Mouse (Mus musculus) midbrain, embryonic 14.5 days (tissue): ENCODE data around the gene Tmprss6. TPM values are rescaled to one million over a fixed set of nuclear protein-coding genes. Genes with fewer than 3 reads are reported as not detected.

Source experiments
- ATAC-seq: fragments of 200-750 bp; cut with Nextera tagmentation; 2 replicates; pipeline ENCODE4 v1.8.0; 2017; ENCODE audit warnings: moderate number of reproducible peaks, moderate library complexity; ENCODE audit not compliant: low FRiP score, low TSS enrichment
- DNase-seq: peaks from one replicate; pipeline ENCODE4 v3.0.0-alpha.2; 2015
- H3K27ac ChIP-seq: fragments of 300-500 bp; sonication (generic); replicated peaks from 2 replicates; pipeline ENCODE4 v1.5.1; 2014; ENCODE audit warnings: mild to moderate bottlenecking, low read depth, low read length, moderate library complexity
- H3K27me3 ChIP-seq: fragments of 300-500 bp; sonication (generic); 2 replicates; pipeline ENCODE4 v1.6.1; 2014; ENCODE audit warnings: low read length, control low read depth, mixed read lengths; ENCODE audit not compliant: control insufficient read depth, insufficient read depth
- H3K36me3 ChIP-seq: fragments of 300-500 bp; sonication (generic); 2 replicates; pipeline ENCODE4 v1.6.1; 2014; ENCODE audit warnings: low read length, control low read depth; ENCODE audit not compliant: control insufficient read depth, insufficient read depth
- H3K4me1 ChIP-seq: fragments of 300-500 bp; sonication (generic); 2 replicates; pipeline ENCODE4 v1.6.1; 2014; ENCODE audit warnings: mild to moderate bottlenecking, antibody characterized with exemption, low read length, control low read depth; ENCODE audit not compliant: control insufficient read depth, insufficient read depth
- H3K4me2 ChIP-seq: fragments of 300-500 bp; sonication (generic); 2 replicates; pipeline ENCODE4 v1.6.1; 2014; ENCODE audit warnings: mild to moderate bottlenecking, low read length, moderate library complexity
- H3K4me3 ChIP-seq: fragments of 300-500 bp; sonication (generic); replicated peaks from 2 replicates; pipeline ENCODE4 v1.5.1; 2014; ENCODE audit warnings: low read depth, low read length
- H3K9ac ChIP-seq: fragments of 300-500 bp; sonication (generic); replicated peaks from 2 replicates; pipeline ENCODE4 v1.6.1; 2014; ENCODE audit warnings: mild to moderate bottlenecking, low read length, moderate library complexity
- H3K9me3 ChIP-seq: fragments of 300-500 bp; sonication (generic); 2 replicates; pipeline ENCODE4 v1.6.1; 2016; ENCODE audit warnings: low read length, control low read depth, mixed read lengths; ENCODE audit not compliant: control insufficient read depth
- WGBS: fragments of 180-500 bp; shearing (Covaris S2); extraction: QIAGEN DNeasy Blood & Tissue Kit; methylation state at CpG from one replicate; pipeline ENCODE4 v1.1.7; 2014; 5-methylcytosine and 5-hydroxymethylcytosine counted together
- polyA plus RNA-seq: library from polyadenylated mRNA; unstranded; fragments of >200 nt; fragmentation: Nextera tagmentation; extraction: Ambion mirVana; gene quantifications from 2 replicates; pipeline ENCODE4 v1.2.1, GENCODE M21; 2014

Gene Tmprss6
- polyA plus RNA-seq, 1 experiment from 2014 or later: 0.43 TPM

DNA sequence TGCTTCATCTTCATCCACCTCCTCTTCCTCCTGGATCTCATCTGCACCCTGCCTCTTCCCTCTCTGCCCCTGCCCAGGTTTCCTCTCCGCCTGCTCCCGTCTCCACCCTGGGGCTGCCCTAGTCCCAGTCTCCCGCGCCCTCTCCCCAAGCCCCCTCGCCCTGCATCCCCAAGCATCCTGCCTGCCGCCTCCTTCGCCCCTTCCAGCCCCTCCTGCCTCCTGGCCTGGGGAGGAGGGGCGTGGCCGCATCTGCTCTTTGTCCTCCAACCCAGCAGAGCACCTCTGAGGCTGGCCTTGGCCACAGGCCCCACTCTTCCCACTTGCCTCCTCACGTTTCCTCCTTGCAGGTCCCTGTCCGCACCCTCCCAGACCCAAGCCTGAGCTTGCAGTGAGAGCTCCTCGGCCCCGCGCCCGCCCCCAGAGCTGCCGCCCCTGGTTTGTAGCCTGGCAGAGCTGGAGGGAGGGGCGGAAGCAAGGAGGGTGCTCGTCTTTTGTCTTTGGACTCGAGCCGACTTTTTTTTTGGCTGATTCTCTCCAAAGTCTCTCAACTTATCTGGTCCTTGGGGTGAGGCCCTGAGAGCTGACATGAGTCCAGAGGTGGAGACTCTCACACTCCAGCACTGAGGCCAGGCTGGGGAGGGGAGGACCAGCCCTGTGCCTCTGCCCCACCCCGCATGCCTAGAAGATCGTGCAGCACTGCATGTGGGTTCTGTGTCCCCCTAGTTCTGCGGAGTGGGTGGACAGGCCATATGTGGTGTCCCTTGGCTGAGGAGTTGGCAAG is 31.0 kb downstream of the Tmprss6 start:
- Histone ChIP-seq H3K9me3 (no peaks in the 10 kb centered on the region), H3K4me2 (peak overlapping the region; percentile 44), H3K27ac (peak overlapping the region; percentile 56), H3K4me3 (peak overlapping the region; percentile 12; the same call in 1 of the 2 replicates), H3K27me3 (no peaks in the 10 kb centered on the region), H3K9ac (peak overlapping the region; percentile 39), H3K36me3 (peaks cover 25% of the 10 kb centered on the region), H3K4me1 (peaks cover 12% of the 10 kb centered on the region)
- peak; percentile 31; the same call in 1 of the 2 replicates for ATAC-seq
- DNase-seq: peak; percentile 37
- 17% methylated on average over 23 of the region's 23 CpGs for WGBS

DNA sequence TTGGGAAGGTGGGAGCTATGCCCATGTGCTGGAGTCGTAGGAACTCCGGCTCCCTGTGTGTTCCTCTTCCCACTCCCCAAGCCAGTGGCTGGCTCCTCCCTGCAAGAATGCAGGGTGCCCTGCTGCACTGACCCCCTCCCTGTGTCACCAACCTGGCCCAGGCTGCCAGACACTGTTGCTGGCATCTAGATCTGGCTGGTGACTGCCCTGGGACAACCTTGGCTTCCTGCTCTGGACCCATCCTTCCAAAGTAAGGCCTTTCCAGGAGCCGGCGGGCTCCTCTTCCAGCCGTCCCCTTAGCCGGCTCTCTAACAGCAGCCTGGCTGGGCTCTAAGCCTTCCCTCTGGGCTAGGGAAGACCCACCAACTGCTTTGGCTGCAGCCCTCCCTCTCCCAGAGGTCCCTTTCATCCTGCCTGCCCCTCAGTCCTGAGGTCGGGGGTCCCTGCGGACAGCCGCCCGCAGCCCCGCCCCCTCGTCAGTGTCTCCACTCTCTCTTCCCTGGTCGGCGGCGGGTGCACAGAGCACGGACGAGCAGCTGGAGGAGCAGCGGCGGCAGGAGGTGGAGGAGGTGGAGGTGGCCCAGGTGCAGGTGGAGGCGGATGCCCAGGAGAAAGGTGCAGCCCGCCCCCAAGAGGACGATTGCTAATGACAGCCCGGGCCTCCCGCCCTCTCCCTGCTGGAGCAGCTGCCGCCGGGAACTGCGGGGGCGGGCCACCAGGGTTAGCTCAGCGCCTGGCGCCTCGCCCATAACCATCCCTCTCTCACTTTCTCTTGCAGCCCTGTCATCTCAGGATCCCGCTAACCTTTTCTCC is 31.8 kb downstream of the Tmprss6 start:
- Histone ChIP-seq H3K4me3 (peak overlapping the region; percentile 12; the same call in 1 of the 2 replicates), H3K27me3 (no peaks in the 10 kb centered on the region), H3K27ac (peak overlapping the region; percentile 56; the same call in 1 of the 2 replicates), H3K36me3 (peaks cover 34% of the 10 kb centered on the region), H3K4me1 (peaks cover 12% of the 10 kb centered on the region), H3K9me3 (no peaks in the 10 kb centered on the region), H3K4me2 (peak overlapping the region; percentile 44), H3K9ac (peak overlapping the region; percentile 39)
- DNase-seq (peak; percentile 81), ATAC-seq (peak; percentile 47; the same call in 1 of the 2 replicates)
- WGBS: 10% methylated on average over 32 of the region's 32 CpGs

DNA sequence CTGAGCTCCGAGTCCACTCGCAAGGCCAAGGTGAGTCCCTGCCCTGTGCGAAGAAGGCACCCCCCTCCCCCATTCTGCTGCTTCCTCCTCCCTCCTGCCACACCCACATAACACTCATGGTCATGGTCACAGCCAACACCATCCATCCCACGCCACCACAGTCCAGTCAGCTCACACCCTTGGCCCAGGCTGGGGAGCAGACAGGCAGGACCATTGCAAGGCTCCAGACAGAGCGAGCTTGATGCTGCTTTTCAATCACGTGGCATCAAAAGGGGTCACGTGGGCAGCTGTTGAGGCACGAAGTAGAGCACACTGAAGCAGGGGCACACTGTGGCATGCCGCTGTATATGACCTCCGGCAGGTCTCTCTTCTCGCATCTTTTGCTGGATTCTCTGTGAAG is 32.8 kb downstream of the Tmprss6 start:
- no peak overlapping the region for H3K4me3 ChIP-seq
- no peaks in the 10 kb centered on the region for H3K9me3 ChIP-seq
- H3K27me3 ChIP-seq: no peaks in the 10 kb centered on the region
- H3K27ac ChIP-seq: no peak overlapping the region
- H3K4me2 ChIP-seq: no peak overlapping the region
- H3K4me1 ChIP-seq: peaks cover 12% of the 10 kb centered on the region
- no peak for ATAC-seq
- H3K9ac ChIP-seq: no peak overlapping the region
- no peak for DNase-seq
- WGBS: 85% methylated on average over 11 of the region's 11 CpGs
- peaks cover 43% of the 10 kb centered on the region for H3K36me3 ChIP-seq

- peak; percentile 77 for DNase-seq
- 25% methylated on average over 6 of the region's 6 CpGs for WGBS
- ATAC-seq: no peak
- no peak overlapping the region for H3K4me3 ChIP-seq
- H3K4me1 ChIP-seq: peaks cover 17% of the 10 kb centered on the region
- H3K4me2 ChIP-seq: no peak overlapping the region
- H3K36me3 ChIP-seq: peaks cover 47% of the 10 kb centered on the region
- no peak overlapping the region for H3K27ac ChIP-seq
- H3K9me3 ChIP-seq: no peaks in the 10 kb centered on the region
- H3K27me3 ChIP-seq: no peaks in the 10 kb centered on the region
- no peak overlapping the region for H3K9ac ChIP-seq
Measured at GRCm38 (mm10) chr15:78434896-78435520, 33.4 kb downstream of the Tmprss6 start.

- peaks cover 20% of the 10 kb centered on the region for H3K4me1 ChIP-seq
- 83% methylated on average over 7 of the region's 7 CpGs for WGBS
- no peak overlapping the region for H3K27ac ChIP-seq
- no peak overlapping the region for H3K4me3 ChIP-seq
- no peaks in the 10 kb centered on the region for H3K9me3 ChIP-seq
- DNase-seq (no peak), ATAC-seq (no peak)
- H3K36me3 ChIP-seq: peaks cover 47% of the 10 kb centered on the region
- H3K9ac ChIP-seq: no peak overlapping the region
- no peak overlapping the region for H3K4me2 ChIP-seq
- H3K27me3 ChIP-seq: no peaks in the 10 kb centered on the region
Measured at GRCm38 (mm10) chr15:78431541-78432121, 36.8 kb downstream of the Tmprss6 start.

DNA sequence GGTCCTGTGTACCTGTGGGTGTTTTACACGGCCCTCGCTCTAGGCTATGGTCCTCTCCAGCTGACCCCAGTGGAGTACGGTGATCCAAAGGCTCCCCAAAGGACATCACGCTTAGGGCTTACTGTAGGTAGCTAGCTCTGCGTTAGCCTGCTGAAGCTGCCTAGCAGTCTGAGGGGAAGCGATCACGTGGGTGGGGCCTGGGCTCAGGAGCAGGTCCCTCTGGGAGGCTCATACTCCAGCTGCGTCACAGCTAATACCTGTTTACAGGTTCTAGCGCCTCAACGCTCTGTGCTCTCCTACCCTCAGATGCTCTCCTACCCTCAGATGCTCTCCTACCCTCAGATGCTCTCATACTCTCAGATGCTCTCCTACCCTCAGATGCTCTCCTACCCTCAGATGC is 37.6 kb downstream of the Tmprss6 start:
- 85% methylated on average over 10 of the region's 10 CpGs for WGBS
- no peak for ATAC-seq
- Histone ChIP-seq H3K9me3 (no peaks in the 10 kb centered on the region), H3K27me3 (no peaks in the 10 kb centered on the region), H3K27ac (no peak overlapping the region), H3K4me3 (no peak overlapping the region), H3K9ac (no peak overlapping the region), H3K4me1 (peaks cover 14% of the 10 kb centered on the region), H3K4me2 (no peak overlapping the region), H3K36me3 (peaks cover 47% of the 10 kb centered on the region)
- no peak for DNase-seq

DNA sequence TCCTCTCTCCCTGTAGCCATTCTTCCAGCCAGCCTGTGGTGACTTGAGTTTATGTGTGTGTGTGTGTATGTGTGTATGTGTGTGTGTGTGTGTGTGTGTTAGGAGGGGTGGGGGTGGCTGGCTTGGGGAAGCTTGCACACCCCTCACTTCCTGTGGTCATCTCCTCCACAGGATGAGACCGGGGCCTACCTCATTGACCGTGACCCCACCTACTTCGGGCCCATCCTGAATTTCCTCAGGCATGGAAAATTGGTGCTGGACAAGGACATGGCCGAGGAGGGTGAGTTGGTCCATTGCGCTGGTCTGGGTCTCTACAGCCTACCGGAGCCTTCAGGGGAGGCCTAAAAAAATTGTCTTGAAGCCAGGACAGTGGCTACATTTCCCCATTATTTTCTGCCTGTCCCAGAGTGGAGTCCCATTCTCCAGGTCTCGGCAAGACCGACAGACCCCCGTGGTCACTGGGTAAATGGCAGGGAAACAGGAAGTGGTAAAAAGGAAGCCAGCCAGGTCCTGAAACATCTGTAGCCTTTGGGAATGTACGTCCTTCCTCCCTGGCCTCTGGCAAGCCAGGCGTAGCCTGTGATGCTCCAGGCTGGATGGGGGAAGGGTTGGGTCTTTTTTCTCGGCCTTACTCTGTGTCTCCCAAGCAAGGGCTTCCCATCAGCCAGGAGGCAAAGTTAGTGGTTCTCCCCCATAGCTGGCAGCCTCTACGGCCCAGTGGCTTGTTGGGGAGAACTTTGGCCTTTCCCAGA is 38.4 kb downstream of the Tmprss6 start:
- Histone ChIP-seq H3K36me3 (peaks cover 40% of the 10 kb centered on the region), H3K4me3 (peak overlapping the region; percentile 84), H3K4me2 (peak overlapping the region; percentile 89), H3K27ac (no peak overlapping the region), H3K27me3 (no peaks in the 10 kb centered on the region), H3K9me3 (no peaks in the 10 kb centered on the region), H3K4me1 (peaks cover 14% of the 10 kb centered on the region), H3K9ac (peak overlapping the region; percentile 92; the same call in 1 of the 2 replicates)
- WGBS: 88% methylated on average over 13 of the region's 13 CpGs
- ATAC-seq (no peak), DNase-seq (no peak)

DNA sequence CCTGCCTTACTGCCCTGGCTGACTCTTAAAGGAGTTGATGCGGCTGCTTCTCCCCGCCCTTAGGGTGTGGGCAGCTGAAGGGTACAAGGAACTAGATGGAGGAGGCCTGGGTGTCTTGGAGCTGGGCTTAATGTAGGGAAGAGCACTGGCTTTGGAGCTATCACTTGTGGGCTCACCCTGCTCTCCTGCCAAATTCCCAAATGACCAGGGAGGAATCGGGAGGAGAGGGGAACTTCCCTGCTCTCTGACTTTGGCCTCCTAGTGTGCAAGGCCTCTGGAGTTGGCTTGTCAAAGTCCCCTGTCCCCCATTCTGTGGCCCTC is 39.3 kb downstream of the Tmprss6 start:
- Histone ChIP-seq H3K4me3 (peak overlapping the region; percentile 84), H3K9me3 (no peaks in the 10 kb centered on the region), H3K27me3 (no peaks in the 10 kb centered on the region), H3K4me2 (peak overlapping the region; percentile 89), H3K9ac (peak overlapping the region; percentile 92), H3K27ac (peak overlapping the region; percentile 76), H3K36me3 (peaks cover 36% of the 10 kb centered on the region), H3K4me1 (peaks cover 14% of the 10 kb centered on the region)
- no peak for ATAC-seq
- no peak for DNase-seq
- 2% methylated on average over 3 of the region's 3 CpGs for WGBS
